Mouse (Mus musculus): ENCODE data around the gene Fnbp1. TPM values are rescaled to one million over a fixed set of nuclear protein-coding genes. Genes with fewer than 3 reads are reported as not detected.
A peak's percentile ranks its signal among the peaks of the same experiment; 100 is the strongest.

Gene Fnbp1
- total RNA-seq, 1 experiment from 2014 or later: 58.5 TPM

GRCm38 (mm10) chr2:30995432-30995996 lies 146.3 kb downstream of the Fnbp1 start:
- ATAC-seq (replicated peaks in 1 of 2; ENCODE audit: insufficient read depth in 1 of 2, low FRiP score in 2 of 2, low TSS enrichment in 1 of 2, low read depth in 1 of 2, poor library complexity in 2 of 2, severe bottlenecking in 2 of 2): no peak

- no peak for ATAC-seq (replicated peaks in 1 of 2; ENCODE audit: insufficient read depth in 1 of 2, low FRiP score in 2 of 2, low TSS enrichment in 1 of 2, low read depth in 1 of 2, poor library complexity in 2 of 2, severe bottlenecking in 2 of 2)
Measured at GRCm38 (mm10) chr2:30994853-30995252, 147.0 kb downstream of the Fnbp1 start.

GRCm38 (mm10) chr2:30990221-30990620 lies 151.6 kb downstream of the Fnbp1 start:
- ATAC-seq (replicated peaks in 1 of 2; ENCODE audit: insufficient read depth in 1 of 2, low FRiP score in 2 of 2, low TSS enrichment in 1 of 2, low read depth in 1 of 2, poor library complexity in 2 of 2, severe bottlenecking in 2 of 2): no peak

- no peak for ATAC-seq (replicated peaks in 1 of 2; ENCODE audit: insufficient read depth in 1 of 2, low FRiP score in 2 of 2, low TSS enrichment in 1 of 2, low read depth in 1 of 2, poor library complexity in 2 of 2, severe bottlenecking in 2 of 2)
Measured at GRCm38 (mm10) chr2:30985111-30986020, 156.4 kb downstream of the Fnbp1 start.

GRCm38 (mm10) chr2:30983024-30983423 lies 158.8 kb downstream of the Fnbp1 start:
- ATAC-seq (replicated peaks in 1 of 2; ENCODE audit: insufficient read depth in 1 of 2, low FRiP score in 2 of 2, low TSS enrichment in 1 of 2, low read depth in 1 of 2, poor library complexity in 2 of 2, severe bottlenecking in 2 of 2): no peak

- peak; percentile 96 to 98 for ATAC-seq (replicated peaks in 1 of 2; ENCODE audit: insufficient read depth in 1 of 2, low FRiP score in 2 of 2, low TSS enrichment in 1 of 2, low read depth in 1 of 2, poor library complexity in 2 of 2, severe bottlenecking in 2 of 2)
Measured at GRCm38 (mm10) chr2:30981790-30982513, 159.9 kb downstream of the Fnbp1 start, which contains the start of the genes BC005624 and Usp20. BC005624 (minus strand) TSS chr2:30982201. Usp20 (plus strand) TSS chr2:30982279.

Other genes with a start within 250 kb of the Fnbp1 start
- 0.25 and 0.63 TPM in 2 replicates for gene Ptges, start 212.1 kb downstream of the Fnbp1 start, total RNA-seq (2017)
- 41.1 and 44.8 TPM in 2 replicates for gene Tor1b, start 189.0 kb downstream of the Fnbp1 start, total RNA-seq (2017)
- gene Tor1a, start 174.1 kb downstream of the Fnbp1 start, total RNA-seq (2017): 35.8 and 60.3 TPM in 2 replicates
- 73.8 and 76.0 TPM in 2 replicates for gene BC005624, start 159.8 kb downstream of the Fnbp1 start, total RNA-seq (2017)
- gene Usp20, start 159.7 kb downstream of the Fnbp1 start, total RNA-seq (2017): 4.2 and 7.3 TPM in 2 replicates
- 11.8 and 17.9 TPM in 2 replicates for gene Gpr107, start 10.3 kb upstream of the Fnbp1 start, total RNA-seq (2017)
- 4.0 and 6.4 TPM in 2 replicates for gene Ncs1, start 103.8 kb upstream of the Fnbp1 start, total RNA-seq (2017)
- gene Hmcn2, start 172.4 kb upstream of the Fnbp1 start, total RNA-seq (2017): 1.5 TPM in 1 of 2 replicates, not detected in the other